Mouse (Mus musculus) retina, adult 2 months (tissue): ENCODE measurements around the gene Kcnb1.
A peak's percentile ranks its signal among the peaks of the same experiment; 100 is the strongest.

Experiments
- DNase-seq: peaks from one replicate; pipeline ENCODE4 v3.0.0-alpha.2; 2012; ENCODE audit warnings: low read depth, low spot score

The Kcnb1 gene

GRCm38 (mm10) chr2:167060761-167061160, 129.2 kb downstream of the Kcnb1 start:
- DNase-seq, result no peak

GRCm38 (mm10) chr2:167060360-167060759, 129.6 kb downstream of the Kcnb1 start:
- no peak for DNase-seq

- no peak for DNase-seq
Measured at GRCm38 (mm10) chr2:167059960-167060359, 130.0 kb downstream of the Kcnb1 start.

GRCm38 (mm10) chr2:167059536-167059935, 130.4 kb downstream of the Kcnb1 start:
- DNase-seq, result peak; percentile 46

GRCm38 (mm10) chr2:167058814-167059387, 131.1 kb downstream of the Kcnb1 start:
- no peak for DNase-seq

GRCm38 (mm10) chr2:167058201-167058600, 131.8 kb downstream of the Kcnb1 start:
- no peak for DNase-seq

- DNase-seq, result no peak
Measured at GRCm38 (mm10) chr2:167056942-167057323, 133.0 kb downstream of the Kcnb1 start.

GRCm38 (mm10) chr2:167056210-167056941, 133.6 kb downstream of the Kcnb1 start:
- DNase-seq, result no peak

GRCm38 (mm10) chr2:167055386-167055785, 134.6 kb downstream of the Kcnb1 start:
- no peak for DNase-seq

GRCm38 (mm10) chr2:167053127-167053844, 136.7 kb downstream of the Kcnb1 start:
- DNase-seq, result no peak

GRCm38 (mm10) chr2:167048698-167049358, 141.1 kb downstream of the Kcnb1 start:
- no peak for DNase-seq

- DNase-seq, result no peak
Measured at GRCm38 (mm10) chr2:167048223-167048622, 141.7 kb downstream of the Kcnb1 start.
